Mouse (Mus musculus): Measurements from ENCODE around the gene Zcchc7. TPM values are rescaled to one million over a fixed set of nuclear protein-coding genes. Genes with fewer than 3 reads are reported as not detected.

Gene Zcchc7
- total and polyA plus RNA-seq, 2 experiments from 2014 or later: 18.9 to 31.6 TPM

DNA sequence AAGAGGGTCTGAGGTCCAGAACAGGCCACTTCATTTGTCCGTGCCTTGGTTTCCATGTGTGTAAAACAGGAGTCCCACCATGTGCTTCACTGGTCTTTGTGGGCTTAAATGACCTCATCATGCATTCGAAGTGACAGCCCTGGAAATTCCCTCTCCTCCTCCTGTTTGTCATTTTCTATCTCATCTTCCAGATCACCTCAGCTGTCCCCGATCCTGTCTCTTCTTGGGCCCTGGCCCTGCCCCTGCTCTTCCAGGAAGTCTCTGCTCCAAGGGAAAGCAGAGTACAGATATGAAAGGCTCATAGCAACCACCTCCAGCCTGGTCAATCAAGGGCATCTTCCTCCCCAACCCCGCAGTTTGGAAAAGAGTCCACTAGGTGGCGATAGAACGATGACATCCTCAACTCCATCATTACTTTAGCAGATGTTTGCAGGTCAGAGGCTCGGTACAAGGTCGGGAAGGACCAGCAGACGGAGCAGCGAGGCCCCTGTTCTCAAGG lies 215.0 kb downstream of the Zcchc7 start:
- Histone ChIP-seq H3K4me2 (ENCODE audit: low read depth, low read length) (no peak overlapping the region), H3K9me3 (ENCODE audit: low read length) (no peaks in the 10 kb centered on the region), H3K4me1 (ENCODE audit: insufficient read depth, low read length) (peaks cover 3% of the 10 kb centered on the region), H3K9ac (replicated peaks; ENCODE audit: low read length) (no peak overlapping the region), H3K27ac (no peak overlapping the region), H3K4me3 (ENCODE audit: low read length) (no peak overlapping the region), H3K36me3 (ENCODE audit: insufficient read depth, low read length) (no peaks in the 10 kb centered on the region), H3K27me3 (ENCODE audit: insufficient read depth, low read length) (no peaks in the 10 kb centered on the region)
- WGBS: 19% methylated on average over 10 of the region's 10 CpGs
- peak; percentile 82 for TF ChIP-seq CTCF (IDR thresholded peaks at IDR 0.05; ENCODE audit: low read depth)
- ATAC-seq: no peak
- DNase-seq (ENCODE audit: low spot score): peak; percentile 66

DNA sequence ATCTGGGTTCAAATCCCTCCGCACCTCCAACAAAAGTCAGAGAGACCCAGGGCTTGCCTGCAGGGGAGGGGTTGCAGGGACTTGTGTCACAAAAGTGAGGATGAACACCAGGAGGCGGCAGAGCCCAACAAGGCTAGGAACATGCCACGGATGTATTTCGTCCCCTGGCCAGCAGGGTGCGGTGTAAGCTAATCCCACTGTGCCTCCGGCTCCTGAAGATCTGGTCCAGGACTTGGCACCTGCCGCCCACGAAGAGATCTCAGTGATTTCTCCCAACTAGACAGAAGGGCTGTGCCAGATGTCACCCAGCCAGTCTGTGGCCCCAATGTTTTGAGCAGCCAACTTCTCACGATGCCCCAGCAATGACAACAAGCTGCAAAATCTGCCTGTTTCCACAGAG lies 217.8 kb downstream of the Zcchc7 start:
- Histone ChIP-seq H3K27ac (peak overlapping the region; percentile 26; the same call in 1 of the 2 replicates), H3K9ac (replicated peaks; ENCODE audit: low read length) (0 out of 2 replicates have a peak overlapping the region, but pooled peaks have one; percentile 24), H3K9me3 (ENCODE audit: low read length) (no peaks in the 10 kb centered on the region), H3K27me3 (ENCODE audit: insufficient read depth, low read length) (no peaks in the 10 kb centered on the region), H3K36me3 (ENCODE audit: insufficient read depth, low read length) (no peaks in the 10 kb centered on the region), H3K4me2 (ENCODE audit: low read depth, low read length) (peak overlapping the region; percentile 35), H3K4me1 (ENCODE audit: insufficient read depth, low read length) (peaks cover 3% of the 10 kb centered on the region), H3K4me3 (ENCODE audit: low read length) (no peak overlapping the region)
- TF ChIP-seq CTCF (IDR thresholded peaks at IDR 0.05; ENCODE audit: low read depth): peak; percentile 96
- 12% methylated on average over 9 of the region's 9 CpGs for WGBS
- ATAC-seq (peak; percentile 81), DNase-seq (ENCODE audit: low spot score) (peak; percentile 90)

DNA sequence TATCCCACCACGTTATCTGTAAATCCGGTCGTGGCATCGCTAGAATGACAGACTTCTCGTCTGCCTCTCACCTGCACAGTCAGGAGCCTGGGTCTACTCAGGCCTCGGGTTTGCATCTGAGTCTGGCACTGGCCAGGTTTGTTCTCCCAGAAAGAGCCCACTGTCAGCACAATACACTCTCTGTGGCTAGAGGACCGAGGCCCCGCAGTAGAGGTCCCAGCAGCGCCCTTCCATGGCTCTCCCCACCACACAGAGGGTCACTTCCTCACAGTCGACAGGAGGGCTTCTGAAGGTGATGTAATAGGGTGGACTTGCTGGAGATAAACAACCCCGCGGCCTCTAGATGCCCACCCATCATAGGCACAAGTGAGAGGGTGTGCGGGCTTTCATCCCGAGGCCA lies 218.2 kb downstream of the Zcchc7 start:
- 57% methylated on average over 13 of the region's 14 CpGs for WGBS
- no peak for TF ChIP-seq CTCF (IDR thresholded peaks at IDR 0.05; ENCODE audit: low read depth)
- H3K9me3 ChIP-seq (ENCODE audit: low read length): no peaks in the 10 kb centered on the region
- no peak overlapping the region for H3K4me3 ChIP-seq (ENCODE audit: low read length)
- DNase-seq (ENCODE audit: low spot score) (no peak), ATAC-seq (peak; percentile 44)
- H3K27me3 ChIP-seq (ENCODE audit: insufficient read depth, low read length): no peaks in the 10 kb centered on the region
- no peaks in the 10 kb centered on the region for H3K36me3 ChIP-seq (ENCODE audit: insufficient read depth, low read length)
- 0 out of 2 replicates have a peak overlapping the region, but pooled peaks have one; percentile 24 for H3K9ac ChIP-seq (replicated peaks; ENCODE audit: low read length)
- H3K4me1 ChIP-seq (ENCODE audit: insufficient read depth, low read length): peaks cover 3% of the 10 kb centered on the region
- peak overlapping the region; percentile 35 for H3K4me2 ChIP-seq (ENCODE audit: low read depth, low read length)
- peak overlapping the region; percentile 26; the same call in 1 of the 2 replicates for H3K27ac ChIP-seq

DNA sequence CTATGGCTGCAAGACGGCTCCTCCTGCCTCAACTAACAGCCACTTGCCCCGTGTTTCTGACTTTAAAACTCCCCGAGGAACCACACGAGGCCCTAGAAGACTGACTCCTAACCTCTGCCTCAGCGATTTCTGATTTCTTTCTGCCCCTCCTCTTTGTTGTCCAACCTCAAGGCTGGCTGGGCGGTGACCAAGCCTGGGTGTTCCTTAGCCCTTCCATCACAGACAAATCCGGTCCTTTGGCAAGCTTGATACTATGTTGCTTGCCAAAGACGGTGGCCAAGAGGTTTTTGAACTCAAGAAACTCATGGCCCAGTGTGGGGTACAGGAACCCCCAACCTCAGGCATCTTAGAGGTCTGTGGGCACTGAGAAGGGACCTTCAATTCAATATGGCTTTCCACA lies 218.7 kb downstream of the Zcchc7 start:
- no peak for DNase-seq (ENCODE audit: low spot score)
- no peaks in the 10 kb centered on the region for H3K9me3 ChIP-seq (ENCODE audit: low read length)
- H3K9ac ChIP-seq (replicated peaks; ENCODE audit: low read length): no peak overlapping the region
- ATAC-seq: no peak
- no peak overlapping the region for H3K4me2 ChIP-seq (ENCODE audit: low read depth, low read length)
- no peak overlapping the region for H3K27ac ChIP-seq
- no peaks in the 10 kb centered on the region for H3K36me3 ChIP-seq (ENCODE audit: insufficient read depth, low read length)
- H3K27me3 ChIP-seq (ENCODE audit: insufficient read depth, low read length): no peaks in the 10 kb centered on the region
- TF ChIP-seq CTCF (IDR thresholded peaks at IDR 0.05; ENCODE audit: low read depth): no peak
- H3K4me3 ChIP-seq (ENCODE audit: low read length): no peak overlapping the region
- H3K4me1 ChIP-seq (ENCODE audit: insufficient read depth, low read length): peaks cover 3% of the 10 kb centered on the region
- WGBS: 72% methylated on average over 8 of the region's 8 CpGs

DNA sequence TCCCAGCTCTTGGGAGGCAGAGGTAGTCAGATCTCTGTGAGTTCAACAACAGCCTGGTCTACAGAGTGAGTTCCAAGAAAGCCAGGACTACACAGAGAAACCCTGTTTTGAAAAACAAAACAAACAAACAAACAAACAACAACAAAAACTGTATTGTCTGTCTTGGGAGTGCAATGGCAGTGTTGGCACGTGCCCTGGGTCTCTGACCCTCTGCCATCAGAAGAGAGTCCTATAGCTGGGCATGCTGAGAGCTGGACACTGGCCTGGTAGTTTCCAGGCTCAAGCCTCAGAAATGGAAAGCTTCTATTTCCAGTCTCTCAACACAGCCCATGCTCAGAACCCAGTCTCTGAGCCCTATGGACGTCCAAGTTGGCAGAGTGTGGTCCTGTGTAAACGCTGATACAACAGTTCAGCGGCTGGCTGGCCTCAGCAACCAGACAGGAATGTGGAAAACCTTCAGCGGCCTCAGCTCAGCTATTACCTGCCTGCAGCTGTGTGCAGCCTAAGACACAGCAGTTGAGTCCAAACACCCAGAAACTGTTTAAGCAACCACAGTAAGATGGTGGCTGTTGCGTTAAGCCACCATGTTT lies 220.4 kb downstream of the Zcchc7 start:
- Histone ChIP-seq H3K4me1 (ENCODE audit: insufficient read depth, low read length) (peaks cover 3% of the 10 kb centered on the region), H3K27me3 (ENCODE audit: insufficient read depth, low read length) (no peaks in the 10 kb centered on the region), H3K9me3 (ENCODE audit: low read length) (no peaks in the 10 kb centered on the region), H3K4me2 (ENCODE audit: low read depth, low read length) (no peak overlapping the region), H3K36me3 (ENCODE audit: insufficient read depth, low read length) (no peaks in the 10 kb centered on the region), H3K9ac (replicated peaks; ENCODE audit: low read length) (no peak overlapping the region), H3K27ac (no peak overlapping the region), H3K4me3 (ENCODE audit: low read length) (no peak overlapping the region)
- no peak for DNase-seq (ENCODE audit: low spot score)
- TF ChIP-seq CTCF (IDR thresholded peaks at IDR 0.05; ENCODE audit: low read depth): no peak
- WGBS: 64% methylated on average over 6 of the region's 6 CpGs
- ATAC-seq: no peak

GRCm38 (mm10) chr4:44976921-44977710 lies 221.4 kb downstream of the Zcchc7 start:
- no peak for TF ChIP-seq CTCF (IDR thresholded peaks at IDR 0.05; ENCODE audit: low read depth)
- H3K27me3 ChIP-seq (ENCODE audit: insufficient read depth, low read length): no peaks in the 10 kb centered on the region
- peaks cover 3% of the 10 kb centered on the region for H3K4me1 ChIP-seq (ENCODE audit: insufficient read depth, low read length)
- no peak for DNase-seq (ENCODE audit: low spot score)
- ATAC-seq: no peak
- H3K9me3 ChIP-seq (ENCODE audit: low read length): no peaks in the 10 kb centered on the region
- H3K9ac ChIP-seq (replicated peaks; ENCODE audit: low read length): no peak overlapping the region
- no peak overlapping the region for H3K4me3 ChIP-seq (ENCODE audit: low read length)
- no peaks in the 10 kb centered on the region for H3K36me3 ChIP-seq (ENCODE audit: insufficient read depth, low read length)
- no peak overlapping the region for H3K4me2 ChIP-seq (ENCODE audit: low read depth, low read length)
- 91% methylated on average over 10 of the region's 10 CpGs for WGBS
- H3K27ac ChIP-seq: no peak overlapping the region

Measured in hindbrain, postnatal 0 days (tissue).